Mouse (Mus musculus) CH12.LX (cell line): ENCODE data around the gene Snx9. TPM values are rescaled to one million over a fixed set of nuclear protein-coding genes. Genes with fewer than 3 reads are reported as not detected.

Experiments
- DNase-seq: peaks from one replicate; pipeline ENCODE4 v3.0.0-alpha.2; 2013; ENCODE audit errors: extremely low read depth
- H3K27ac ChIP-seq: 2 replicates; pipeline ENCODE4 v1.5.1; 2012; ENCODE audit warnings: low read depth, mild to moderate bottlenecking, control low read depth, moderate library complexity; ENCODE audit not compliant: insufficient read depth
- H3K27me3 ChIP-seq: replicated peaks from 2 replicates; pipeline ENCODE3; 2012; ENCODE audit warnings: inconsistent platforms
- H3K36me3 ChIP-seq, 2 experiments: replicated peaks in 1 of 2; 2 replicates each; pipeline versions ENCODE3 to v1.6.1; 2012; ENCODE audit warnings: inconsistent platforms in 1 of 2, low read length in 1 of 2, mild to moderate bottlenecking in 1 of 2, mixed read lengths in 1 of 2, moderate library complexity in 1 of 2; ENCODE audit not compliant: control insufficient read depth in 1 of 2, insufficient read depth in 1 of 2
- H3K4me1 ChIP-seq, 2 experiments: 2 replicates each; pipeline ENCODE4 v1.6.1; 2012; ENCODE audit warnings: inconsistent platforms in 1 of 2, moderate library complexity in 1 of 2; ENCODE audit not compliant: insufficient read depth in 2 of 2, control insufficient read depth in 1 of 2
- H3K4me2 ChIP-seq: 2 replicates; pipeline ENCODE4 v1.6.1; 2012; ENCODE audit warnings: low read depth, mild to moderate bottlenecking, control low read depth; ENCODE audit not compliant: poor library complexity, insufficient read depth, severe bottlenecking
- H3K4me3 ChIP-seq, 3 experiments: fragments of 150-350 bp in 1 of 3; sonication (generic) in 1 of 3; replicated peaks in 1 of 3; 2 replicates each; pipeline versions ENCODE3 to v1.5.1; 2011 to 2012; ENCODE audit warnings: low read depth in 2 of 3, low read length in 2 of 3, mild to moderate bottlenecking in 2 of 3, moderate library complexity in 2 of 3, control low read depth in 1 of 3, improper control_type of control experiment in 1 of 3, inconsistent platforms in 1 of 3, mixed read lengths in 1 of 3; ENCODE audit not compliant: poor library complexity in 1 of 3
- H3K79me2 ChIP-seq: replicated peaks from 2 replicates; pipeline ENCODE4 v1.6.1; 2012; ENCODE audit warnings: mild to moderate bottlenecking, moderate library complexity; ENCODE audit not compliant: control insufficient read depth, poor library complexity, insufficient read depth, severe bottlenecking; ENCODE audit errors: extremely low read depth
- H3K9ac ChIP-seq: 2 replicates; pipeline ENCODE4 v1.6.1; 2012; ENCODE audit warnings: low read depth, mild to moderate bottlenecking, control low read depth, moderate library complexity; ENCODE audit not compliant: insufficient read depth
- H3K9me3 ChIP-seq: replicated peaks from 2 replicates; pipeline ENCODE3; 2012; ENCODE audit warnings: low read length, inconsistent platforms, mixed read lengths
- BHLHE40 ChIP-seq: IDR thresholded peaks from 2 replicates; pipeline ENCODE4 v1.6.1; 2011; ENCODE audit warnings: mild to moderate bottlenecking, low read depth, low read length, improper control_type of control experiment
- CHD1 ChIP-seq: IDR thresholded peaks from 2 replicates; pipeline ENCODE4 v1.6.1; 2012; ENCODE audit warnings: low read depth, low read length, improper control_type of control experiment, inconsistent platforms
- CHD2 ChIP-seq: IDR thresholded peaks from 2 replicates; pipeline ENCODE4 v1.6.1; 2011; ENCODE audit warnings: low read length, improper control_type of control experiment
- E2F4 ChIP-seq: IDR thresholded peaks from 2 replicates; pipeline ENCODE4 v1.6.1; 2011; ENCODE audit warnings: low read depth, low read length, improper control_type of control experiment; ENCODE audit not compliant: insufficient replicate concordance
- ELF1 ChIP-seq: IDR thresholded peaks from 2 replicates; pipeline ENCODE4 v1.6.1; 2014; ENCODE audit warnings: low read depth, mild to moderate bottlenecking, inconsistent platforms, low read length, improper control_type of control experiment
- EP300 ChIP-seq: IDR thresholded peaks from 2 replicates; pipeline ENCODE4 v1.6.1; 2011; ENCODE audit warnings: low read length, improper control_type of control experiment
- ETS1 ChIP-seq: conservative IDR thresholded peaks from 2 replicates; pipeline ENCODE4 v1.6.1; 2012; ENCODE audit warnings: low read depth, mild to moderate bottlenecking, inconsistent platforms, low read length, improper control_type of control experiment, moderate library complexity
- GABPA ChIP-seq: IDR thresholded peaks from 2 replicates; pipeline ENCODE4 v1.6.1; 2012; ENCODE audit warnings: low read depth, low read length, improper control_type of control experiment, inconsistent platforms; ENCODE audit not compliant: insufficient replicate concordance
- IRF4 ChIP-seq: IDR thresholded peaks from 2 replicates; pipeline ENCODE4 v1.6.1; 2014; ENCODE audit warnings: low read depth, mild to moderate bottlenecking, inconsistent platforms, low read length, improper control_type of control experiment
- MAFK ChIP-seq: IDR thresholded peaks from 2 replicates; pipeline ENCODE4 v1.6.1; 2011; ENCODE audit warnings: low read length, improper control_type of control experiment; ENCODE audit not compliant: insufficient replicate concordance
- MAX ChIP-seq: IDR thresholded peaks from 2 replicates; pipeline ENCODE4 v1.6.1; 2011; ENCODE audit warnings: low read length, improper control_type of control experiment
- MEF2A ChIP-seq: IDR thresholded peaks from 2 replicates; pipeline ENCODE4 v1.6.1; 2014; ENCODE audit warnings: low read depth, mild to moderate bottlenecking, inconsistent platforms, low read length, improper control_type of control experiment, borderline replicate concordance
- MXI1 ChIP-seq: IDR thresholded peaks from 2 replicates; pipeline ENCODE4 v1.6.1; 2011; ENCODE audit warnings: mild to moderate bottlenecking, low read depth, low read length, improper control_type of control experiment
- MYC ChIP-seq: IDR thresholded peaks from 2 replicates; pipeline ENCODE4 v1.6.1; 2011; ENCODE audit warnings: low read depth, mild to moderate bottlenecking, improper control_type of control experiment, low read length
- POLR2A ChIP-seq: IDR thresholded peaks from 2 replicates; pipeline ENCODE4 v1.6.1; 2011; ENCODE audit warnings: low read depth, mild to moderate bottlenecking, improper control_type of control experiment, low read length
- POLR2AphosphoS2 ChIP-seq: IDR thresholded peaks from 2 replicates; pipeline ENCODE4 v1.6.1; 2011; ENCODE audit warnings: low read depth, low read length, improper control_type of control experiment
- RAD21 ChIP-seq: IDR thresholded peaks from 2 replicates; pipeline ENCODE4 v1.6.1; 2011; ENCODE audit warnings: low read depth, mild to moderate bottlenecking, low read length, improper control_type of control experiment, moderate library complexity
- RCOR1 ChIP-seq: conservative IDR thresholded peaks from 2 replicates; pipeline ENCODE4 v1.6.1; 2012; ENCODE audit warnings: low read depth, mild to moderate bottlenecking, inconsistent platforms, low read length, improper control_type of control experiment
- TCF12 ChIP-seq: IDR thresholded peaks from 2 replicates; pipeline ENCODE4 v1.6.1; 2014; ENCODE audit warnings: low read depth, mild to moderate bottlenecking, inconsistent platforms, low read length, improper control_type of control experiment
- ZC3H11A ChIP-seq: IDR thresholded peaks from 2 replicates; pipeline ENCODE4 v1.6.1; 2012; ENCODE audit warnings: low read depth, mild to moderate bottlenecking, inconsistent platforms, low read length, improper control_type of control experiment
- ZKSCAN1 ChIP-seq: IDR thresholded peaks from 2 replicates; pipeline ENCODE4 v1.6.1; 2012; ENCODE audit warnings: low read depth, inconsistent platforms, low read length, improper control_type of control experiment, borderline replicate concordance
- ZNF384 ChIP-seq: IDR thresholded peaks from 2 replicates; pipeline ENCODE4 v1.6.1; 2012; ENCODE audit warnings: low read depth, low read length, improper control_type of control experiment, inconsistent platforms
- dilution Hi-C: fragments of 300-500 bp; cut with MboI; formaldehyde crosslinking; loops from 2 replicates; pipeline ENCODE4 v1.14.3; 2020; ENCODE audit warnings: low sequenced_read_pairs; ENCODE audit not compliant: extremely low pct_unique_long_range_greater_than_20kb, extremely low pct_ligation_motif_present
- in situ Hi-C: fragments of 300-500 bp; cut with MboI; formaldehyde crosslinking; loops from 3 replicates; pipeline ENCODE4 v1.14.3; 2019; ENCODE audit warnings: low sequenced_read_pairs, low pct_ligation_motif_present, low pct_unique_long_range_greater_than_20kb, mixed read lengths
- polyA plus RNA-seq: library from polyadenylated mRNA; unstranded; fragments of >175 nt; gene quantifications from 2 replicates; pipeline ENCODE4 v1.2.1, GENCODE M21; 2012; ENCODE audit warnings: low read depth; ENCODE audit not compliant: insufficient read length
- total RNA-seq, 2 experiments: library from RNA; depleted of rRNA; stranded (reverse); fragments of 300-350 nt in 1 of 2; fragments of >200 nt in 1 of 2; gene quantifications; 2 replicates each; pipeline ENCODE4 v1.2.3; 2012 to 2014

Gene Snx9
- total and polyA plus RNA-seq, 3 experiments, result 16.3 to 26.3 (median 17.1) TPM

GRCm38 (mm10) chr17:5801761-5802655 is 39.1 kb upstream of the Snx9 start:
- no peaks in the 10 kb centered on the region for H3K9me3 ChIP-seq
- H3K27me3 ChIP-seq, result no peaks in the 10 kb centered on the region
- DNase-seq, result peak; percentile 70
- H3K79me2 ChIP-seq, result no peaks in the 10 kb centered on the region
- peaks cover 0 to 4% of the 10 kb centered on the region in 2 experiments for H3K36me3 ChIP-seq
- H3K4me2 ChIP-seq, result no peak overlapping the region
- H3K9ac ChIP-seq, result no peak overlapping the region
- dilution Hi-C loops (no loop called here), in situ Hi-C loops (no loop called here)
- no peak overlapping the region for H3K4me3 ChIP-seq
- TF ChIP-seq MAFK (peak; percentile 70; the same call in 1 of the 2 replicates), ZC3H11A (no peak), ZNF384 (no peak), RCOR1 (no peak), CHD1 (no peak), E2F4 (no peak), MAX (peak; percentile 39; the same call in 1 of the 2 replicates), RAD21 (no peak), ZKSCAN1 (no peak), BHLHE40 (peak; percentile 63), ETS1 (peak; percentile 70; the same call in 1 of the 2 replicates), CHD2 (peak; percentile 32; the same call in 1 of the 2 replicates), MYC (no peak), TCF12 (0 out of 2 replicates have a peak, but pooled peaks have one; percentile 23), EP300 (peak; percentile 17; the same call in 1 of the 2 replicates), POLR2AphosphoS2 (no peak)
- H3K27ac ChIP-seq, result peak overlapping the region; percentile 64
- H3K4me1 ChIP-seq, result peaks cover 53 to 85% of the 10 kb centered on the region in 2 experiments

GRCm38 (mm10) chr17:5802656-5802955 is 38.5 kb upstream of the Snx9 start:
- Histone ChIP-seq H3K4me3 (no peak overlapping the region), H3K4me1 (peaks cover 50 to 85% of the 10 kb centered on the region in 2 experiments), H3K79me2 (no peaks in the 10 kb centered on the region), H3K36me3 (peaks cover 0 to 4% of the 10 kb centered on the region in 2 experiments), H3K27ac (peak overlapping the region; percentile 64), H3K9me3 (no peaks in the 10 kb centered on the region), H3K4me2 (no peak overlapping the region), H3K9ac (no peak overlapping the region), H3K27me3 (no peaks in the 10 kb centered on the region)
- in situ Hi-C loops (no loop called here), dilution Hi-C loops (no loop called here)
- no peak for TF ChIP-seq GABPA
- TF ChIP-seq MYC, result no peak
- no peak for TF ChIP-seq RCOR1
- no peak for TF ChIP-seq MXI1
- peak; percentile 61 for TF ChIP-seq ETS1
- no peak for TF ChIP-seq POLR2A
- no peak for TF ChIP-seq MAX
- TF ChIP-seq EP300, result peak; percentile 46; the same call in 1 of the 2 replicates
- TF ChIP-seq MEF2A, result no peak; the same call in 1 of the 2 replicates
- TF ChIP-seq IRF4, result no peak
- 0 out of 2 replicates have a peak, but pooled peaks have one; percentile 34 for TF ChIP-seq ELF1
- peak; percentile 67 for DNase-seq
